Mouse (Mus musculus) right cerebral cortex, adult 18-20 months (tissue): ENCODE results near the gene Trim60.

Source experiments
- DNase-seq: peaks from one replicate; pipeline ENCODE4 v3.0.0; 2022; ENCODE audit warnings: mixed read lengths

Trim60 gene

DNA sequence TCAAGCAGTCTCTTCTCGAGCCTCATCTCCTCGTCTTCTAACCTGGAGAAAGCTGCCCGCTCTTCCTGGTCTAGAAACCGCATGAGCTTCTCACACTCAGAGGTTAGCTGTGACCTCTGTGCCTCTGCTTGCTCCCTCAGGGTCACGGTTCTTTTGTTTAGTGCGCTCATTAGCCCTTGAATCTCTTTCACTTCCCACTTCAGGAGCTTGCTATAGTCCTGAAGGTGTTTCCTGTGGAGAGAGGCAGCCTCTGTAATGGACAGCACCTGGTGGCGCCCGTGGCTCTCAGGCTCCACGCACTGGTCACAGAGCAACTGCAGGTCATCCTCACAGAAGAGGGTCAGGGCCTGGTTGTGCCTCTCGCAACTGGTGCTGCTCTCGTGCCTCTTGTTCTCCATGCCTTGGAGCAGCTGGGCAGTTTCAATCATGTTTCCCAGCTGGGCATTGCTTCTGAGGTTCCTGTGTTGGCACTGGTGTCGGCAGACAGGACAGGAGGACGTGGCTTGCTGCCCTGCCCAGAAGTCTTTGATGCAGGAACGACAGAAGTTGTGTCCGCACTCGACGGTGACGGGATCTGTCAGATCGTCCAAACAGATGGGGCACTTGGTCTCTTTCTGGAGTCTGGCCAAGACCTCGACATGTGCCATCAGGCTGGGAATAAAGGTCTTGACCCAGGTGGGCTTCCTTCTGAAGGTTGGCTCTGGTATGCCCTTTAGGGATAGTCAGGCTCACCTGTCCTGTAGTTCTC is 35.1 kb downstream of the Trim60 start:
- DNase-seq = no peak

GRCm38 (mm10) chr8:64962836-64963235 is 55.5 kb downstream of the Trim60 start:
- DNase-seq = no peak

DNA sequence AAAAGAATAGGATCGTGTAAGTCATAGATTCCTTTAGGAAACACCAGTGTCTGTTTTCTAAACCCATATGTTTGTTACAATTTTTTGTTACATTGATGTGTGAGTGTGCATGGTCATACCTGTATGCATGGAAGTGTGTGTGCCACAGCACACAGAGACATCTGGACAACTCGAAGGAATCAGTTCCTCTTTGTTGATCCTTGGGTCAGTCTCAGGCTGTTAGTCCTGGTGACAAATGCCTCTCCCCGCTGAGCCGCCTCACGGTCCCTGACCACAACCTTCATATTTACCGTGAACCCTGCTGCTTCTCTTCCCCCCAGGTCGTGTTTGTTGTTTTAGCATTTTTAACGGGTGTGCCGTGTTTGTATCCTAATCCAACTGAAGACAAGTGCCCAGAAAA is 59.4 kb downstream of the Trim60 start:
- DNase-seq = no peak

GRCm38 (mm10) chr8:64952101-64952500 is 66.3 kb downstream of the Trim60 start:
- no peak for DNase-seq
